Mouse (Mus musculus) heart, embryonic 16.5 days (tissue): ENCODE results near the gene Smad3. TPM values are rescaled to one million over a fixed set of nuclear protein-coding genes. Genes with fewer than 3 reads are reported as not detected.

ENCODE experiments used
- ATAC-seq: fragments of 200-750 bp; cut with Nextera tagmentation; replicated peaks from 2 replicates; pipeline ENCODE4 v1.8.0; 2017; ENCODE audit warnings: moderate number of reproducible peaks; ENCODE audit not compliant: insufficient read depth, low FRiP score; ENCODE audit errors: extremely low read depth
- H3K27ac ChIP-seq: fragments of 300-500 bp; sonication (generic); 2 replicates; pipeline ENCODE4 v1.5.1; 2014; ENCODE audit warnings: mild to moderate bottlenecking, low read length, control low read depth, moderate library complexity
- H3K27me3 ChIP-seq: fragments of 300-500 bp; sonication (generic); 2 replicates; pipeline ENCODE4 v1.6.1; 2014; ENCODE audit warnings: low read length, mixed read lengths; ENCODE audit not compliant: control insufficient read depth, insufficient read depth
- H3K36me3 ChIP-seq: fragments of 300-500 bp; sonication (generic); 2 replicates; pipeline ENCODE4 v1.6.1; 2014; ENCODE audit not compliant: control insufficient read depth, insufficient read depth
- H3K4me1 ChIP-seq: fragments of 300-500 bp; sonication (generic); 2 replicates; pipeline ENCODE4 v1.6.1; 2014; ENCODE audit warnings: low read length, mixed read lengths; ENCODE audit not compliant: control insufficient read depth, insufficient read depth
- H3K4me2 ChIP-seq: fragments of 300-500 bp; sonication (generic); 2 replicates; pipeline ENCODE4 v1.6.1; 2014; ENCODE audit warnings: low read depth, mild to moderate bottlenecking, control low read depth, low read length
- H3K4me3 ChIP-seq: fragments of 300-500 bp; sonication (generic); 2 replicates; pipeline ENCODE4 v1.5.1; 2014; ENCODE audit warnings: mild to moderate bottlenecking, control low read depth, low read length
- H3K9ac ChIP-seq: fragments of 300-500 bp; sonication (generic); 2 replicates; pipeline ENCODE4 v1.6.1; 2014; ENCODE audit warnings: low read length, control low read depth
- H3K9me3 ChIP-seq: fragments of 300-500 bp; sonication (generic); replicated peaks from 2 replicates; pipeline ENCODE4 v1.6.1; 2016; ENCODE audit warnings: low read length; ENCODE audit not compliant: control insufficient read depth
- whole genome bisulfite sequencing: fragments of 180-500 bp; shearing (Covaris S2); extraction: QIAGEN DNeasy Blood & Tissue Kit; methylation state at CpG from one replicate; pipeline ENCODE4 v1.1.7; 2014; 5-methylcytosine and 5-hydroxymethylcytosine counted together
- polyA plus RNA-seq: library from polyadenylated mRNA; unstranded; fragments of >200 nt; fragmentation: Nextera tagmentation; extraction: Ambion mirVana; gene quantifications from 2 replicates; pipeline ENCODE4 v1.2.1, GENCODE M21; 2015

Gene Smad3
- polyA plus RNA-seq, 1 experiment from 2014 or later: 12.5 TPM

DNA sequence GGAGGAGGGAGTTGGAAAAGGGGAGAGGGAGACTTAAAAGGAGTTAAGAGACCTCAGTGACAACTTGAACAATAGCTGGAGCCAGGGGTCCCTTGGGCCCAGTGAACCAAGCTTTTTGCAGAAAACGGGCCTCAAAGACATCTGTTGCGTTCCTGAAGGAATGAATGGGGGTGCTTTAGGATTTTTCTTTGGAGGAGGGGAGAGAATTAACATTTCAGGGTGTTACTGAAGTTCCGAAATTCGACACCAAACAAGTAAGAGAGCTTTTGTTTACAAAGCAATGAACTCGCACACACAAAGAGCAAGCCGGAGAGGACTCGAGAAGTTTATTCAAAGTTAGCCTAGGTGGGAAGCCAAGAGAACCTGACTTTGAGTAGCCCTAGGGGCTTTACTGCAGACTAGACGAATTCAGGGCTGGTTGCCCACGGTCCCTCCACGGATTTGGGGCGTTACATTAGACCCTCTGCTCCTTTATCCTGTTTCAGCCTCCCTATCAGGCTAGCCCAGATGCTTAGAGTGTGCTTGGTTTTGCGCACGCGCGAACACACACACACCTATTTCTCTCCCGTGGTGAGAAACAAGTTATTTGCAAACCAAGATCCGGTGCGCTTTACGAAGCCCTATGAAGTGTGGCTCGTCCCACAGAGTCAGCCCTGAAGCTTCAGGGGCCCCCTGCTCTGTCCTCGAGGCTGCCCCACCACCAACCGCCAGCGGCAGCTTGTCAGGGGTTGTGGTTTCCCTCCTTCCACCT lies 1.0 kb upstream of the Smad3 start:
- Histone ChIP-seq H3K9ac (peak overlapping the region; percentile 97), H3K9me3 (peaks cover 6% of the 10 kb centered on the region), H3K27me3 (no peaks in the 10 kb centered on the region), H3K4me1 (peaks cover 35% of the 10 kb centered on the region), H3K4me2 (peak overlapping the region; percentile 89), H3K36me3 (no peaks in the 10 kb centered on the region), H3K27ac (peak overlapping the region; percentile 97), H3K4me3 (peak overlapping the region; percentile 93)
- no peak; the same call in 1 of the 2 replicates for ATAC-seq
- WGBS: 6% methylated on average over 23 of the region's 23 CpGs

GRCm38 (mm10) chr9:63757462-63757772 lies 377 bp downstream of the Smad3 start:
- H3K27me3 ChIP-seq: no peaks in the 10 kb centered on the region
- WGBS: under 1% methylated on average over 26 of the region's 26 CpGs
- H3K4me1 ChIP-seq: peaks cover 48% of the 10 kb centered on the region
- H3K4me2 ChIP-seq: peak overlapping the region; percentile 89
- H3K9ac ChIP-seq: peak overlapping the region; percentile 97
- peak overlapping the region; percentile 93 for H3K4me3 ChIP-seq
- H3K27ac ChIP-seq: peak overlapping the region; percentile 97
- no peaks in the 10 kb centered on the region for H3K36me3 ChIP-seq
- no peak for ATAC-seq
- peaks cover 6% of the 10 kb centered on the region for H3K9me3 ChIP-seq

DNA sequence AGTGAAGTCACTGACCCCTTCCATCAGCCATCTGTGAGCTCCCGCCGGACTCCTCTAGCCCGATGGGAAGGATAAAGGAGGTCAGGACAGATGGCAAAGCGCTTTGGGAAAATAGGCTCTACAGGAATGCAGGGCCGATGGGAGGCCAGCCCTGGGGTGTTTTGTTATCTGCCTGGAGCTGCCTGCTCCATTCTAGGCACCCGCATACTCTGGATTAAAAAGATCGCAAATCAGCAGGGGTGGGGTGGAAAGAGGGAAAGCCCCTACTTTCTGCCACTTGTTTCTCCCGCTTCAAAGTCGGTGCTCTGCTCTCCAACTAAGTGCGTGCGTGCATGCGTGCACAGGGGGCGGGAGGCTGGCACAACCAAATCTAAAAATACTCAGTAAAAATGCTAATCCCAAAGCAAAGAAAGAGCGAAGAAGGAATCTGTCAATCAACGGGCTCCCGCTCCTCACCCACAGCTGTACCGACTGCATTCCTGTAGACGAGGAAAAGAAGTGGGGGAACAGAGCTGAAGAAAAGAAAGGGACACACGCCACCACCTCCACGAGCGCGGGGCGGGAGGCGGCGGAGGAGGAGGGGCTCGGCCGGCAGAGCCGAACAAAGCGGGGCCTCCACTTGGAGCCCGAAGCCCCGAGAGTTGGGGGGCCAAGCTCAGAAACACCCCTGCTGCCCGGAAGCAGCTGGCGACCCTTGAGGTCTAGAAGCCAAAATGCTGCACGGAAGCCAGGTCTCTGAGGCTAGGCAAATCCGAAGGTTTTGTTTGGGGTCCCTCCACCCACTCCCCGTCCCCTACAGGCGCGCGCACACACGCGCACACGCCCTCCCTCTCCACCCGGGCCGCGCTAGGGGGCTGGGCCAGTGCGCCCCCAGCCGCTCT lies 973 bp downstream of the Smad3 start:
- peak overlapping the region; percentile 97 for H3K9ac ChIP-seq
- no peaks in the 10 kb centered on the region for H3K27me3 ChIP-seq
- WGBS: 1% methylated on average over 47 of the region's 47 CpGs
- 0 out of 2 replicates have a peak, but pooled peaks cover 2% of the 10 kb centered on the region for H3K36me3 ChIP-seq
- peak; percentile 5; the same call in 1 of the 2 replicates for ATAC-seq
- peak overlapping the region; percentile 93 for H3K4me3 ChIP-seq
- peaks cover 53% of the 10 kb centered on the region for H3K4me1 ChIP-seq
- H3K27ac ChIP-seq: peak overlapping the region; percentile 97
- peak overlapping the region; percentile 89 for H3K4me2 ChIP-seq
- peaks cover 6% of the 10 kb centered on the region for H3K9me3 ChIP-seq

DNA sequence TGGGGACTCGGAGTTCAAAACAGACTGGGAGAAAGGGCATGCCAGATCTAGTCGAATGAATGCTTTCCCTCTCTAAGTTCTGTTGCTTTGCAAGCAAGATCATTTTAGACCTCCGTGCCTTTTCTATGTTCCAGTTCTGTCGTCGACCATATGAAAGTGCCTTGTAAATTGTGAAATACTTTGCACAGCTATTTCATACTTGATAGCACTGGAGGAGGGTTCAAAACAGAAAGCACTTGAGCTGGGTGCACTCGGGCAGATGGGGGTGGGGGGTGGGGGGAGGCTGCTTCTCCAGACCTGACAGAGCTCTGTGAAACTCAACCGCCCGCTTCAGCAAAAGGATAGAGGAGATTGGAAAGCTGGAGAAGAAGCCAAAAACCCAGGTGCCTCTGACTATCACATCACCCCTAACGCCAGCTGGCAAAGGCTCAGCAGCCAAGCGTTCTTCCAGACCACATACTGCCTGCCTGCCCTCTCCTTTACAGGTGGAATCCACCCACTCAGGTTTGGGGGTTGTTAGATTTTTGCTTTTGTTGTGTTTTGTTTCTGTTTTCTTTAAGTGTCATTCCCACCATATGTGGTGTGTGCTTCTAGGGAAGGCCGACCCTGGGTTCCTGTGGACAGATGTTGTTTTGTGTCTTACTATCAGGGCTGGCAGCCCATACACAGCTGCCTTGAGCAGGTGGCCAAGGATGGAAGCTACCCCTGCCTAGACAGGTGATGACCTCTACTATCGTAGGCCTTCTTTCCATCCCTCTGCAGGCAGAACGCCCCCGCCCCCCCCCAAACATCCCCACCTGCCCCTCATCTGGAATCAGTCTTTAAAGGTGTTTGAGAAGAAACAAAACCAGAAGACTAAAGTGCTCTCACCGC lies 1.9 kb downstream of the Smad3 start:
- Histone ChIP-seq H3K4me3 (peak overlapping the region; percentile 93), H3K4me2 (peak overlapping the region; percentile 89), H3K9me3 (no peaks in the 10 kb centered on the region), H3K4me1 (peaks cover 53% of the 10 kb centered on the region), H3K9ac (peak overlapping the region; percentile 97), H3K27ac (peak overlapping the region; percentile 97), H3K36me3 (0 out of 2 replicates have a peak, but pooled peaks cover 2% of the 10 kb centered on the region), H3K27me3 (no peaks in the 10 kb centered on the region)
- ATAC-seq: no peak
- WGBS: 14% methylated on average over 15 of the region's 15 CpGs

- H3K9me3 ChIP-seq: no peaks in the 10 kb centered on the region
- H3K36me3 ChIP-seq: 0 out of 2 replicates have a peak, but pooled peaks cover 2% of the 10 kb centered on the region
- H3K27ac ChIP-seq: peak overlapping the region; percentile 97
- WGBS: 39% methylated on average over 23 of the region's 23 CpGs
- peaks cover 63% of the 10 kb centered on the region for H3K4me1 ChIP-seq
- no peak for ATAC-seq
- H3K4me3 ChIP-seq: peak overlapping the region; percentile 93
- H3K9ac ChIP-seq: peak overlapping the region; percentile 97
- H3K27me3 ChIP-seq: no peaks in the 10 kb centered on the region
- peak overlapping the region; percentile 89 for H3K4me2 ChIP-seq
Observed at GRCm38 (mm10) chr9:63754556-63755510, 3.0 kb downstream of the Smad3 start.

DNA sequence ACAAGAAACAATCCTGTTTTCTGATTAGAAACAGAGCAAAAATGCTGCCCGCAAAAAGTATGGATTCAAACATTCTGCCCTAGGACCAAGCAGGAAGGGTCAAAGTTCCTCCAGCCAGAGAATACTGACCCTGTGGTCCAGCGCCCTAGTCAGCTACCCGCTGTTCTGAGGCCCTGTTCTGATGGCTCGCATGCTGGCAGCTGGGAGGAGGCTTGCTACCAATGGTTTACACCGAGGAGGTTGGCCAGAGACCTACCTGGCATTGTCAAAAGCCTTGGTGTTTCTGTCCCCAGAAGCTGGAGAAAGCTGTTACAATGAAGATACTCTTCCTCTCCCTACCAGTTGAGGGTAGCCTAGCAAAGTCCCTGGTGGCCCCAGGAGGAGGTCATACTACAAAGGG lies 3.8 kb downstream of the Smad3 start:
- no peaks in the 10 kb centered on the region for H3K9me3 ChIP-seq
- no peaks in the 10 kb centered on the region for H3K27me3 ChIP-seq
- no peak overlapping the region for H3K9ac ChIP-seq
- 80% methylated on average over 5 of the region's 5 CpGs for WGBS
- peak overlapping the region; percentile 89 for H3K4me2 ChIP-seq
- 0 out of 2 replicates have a peak, but pooled peaks cover 2% of the 10 kb centered on the region for H3K36me3 ChIP-seq
- H3K4me3 ChIP-seq: no peak overlapping the region
- no peak overlapping the region for H3K27ac ChIP-seq
- no peak for ATAC-seq
- H3K4me1 ChIP-seq: peaks cover 66% of the 10 kb centered on the region

DNA sequence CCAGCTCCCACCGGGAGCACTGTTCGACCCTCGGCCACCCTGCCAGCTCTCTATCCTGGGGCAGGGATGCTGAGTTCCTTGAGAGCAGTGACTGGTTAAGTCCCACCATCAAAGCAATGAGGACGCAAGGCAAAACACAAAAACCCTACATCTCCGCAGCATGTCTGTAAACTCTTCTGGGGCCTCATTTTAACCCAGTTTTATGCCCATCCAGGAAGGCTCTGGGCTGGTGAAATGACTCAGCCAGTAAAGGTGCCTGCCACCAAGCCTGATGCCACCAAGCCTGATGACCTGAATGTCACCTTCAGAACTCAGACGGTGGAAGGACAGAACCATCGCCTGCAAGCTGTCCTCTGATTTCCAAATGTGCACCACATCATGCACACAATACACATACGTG lies 4.4 kb downstream of the Smad3 start:
- ATAC-seq: no peak
- Histone ChIP-seq H3K27ac (no peak overlapping the region), H3K27me3 (no peaks in the 10 kb centered on the region), H3K9me3 (no peaks in the 10 kb centered on the region), H3K4me2 (0 out of 2 replicates have a peak overlapping the region, but pooled peaks have one; percentile 1), H3K9ac (no peak overlapping the region), H3K4me3 (no peak overlapping the region), H3K36me3 (0 out of 2 replicates have a peak, but pooled peaks cover 2% of the 10 kb centered on the region), H3K4me1 (peaks cover 64% of the 10 kb centered on the region)
- WGBS: 66% methylated on average over 8 of the region's 8 CpGs

GRCm38 (mm10) chr9:63752576-63752975 lies 5.2 kb downstream of the Smad3 start:
- Histone ChIP-seq H3K9me3 (no peaks in the 10 kb centered on the region), H3K4me2 (peak overlapping the region; percentile 10; the same call in 1 of the 2 replicates), H3K4me3 (no peak overlapping the region), H3K9ac (no peak overlapping the region), H3K4me1 (peaks cover 72% of the 10 kb centered on the region), H3K27ac (no peak overlapping the region), H3K36me3 (0 out of 2 replicates have a peak, but pooled peaks cover 2% of the 10 kb centered on the region), H3K27me3 (no peaks in the 10 kb centered on the region)
- WGBS: 41% methylated on average over 7 of the region's 7 CpGs
- no peak for ATAC-seq
